Mouse (Mus musculus): ENCODE measurements around the gene Mtif2. TPM values are rescaled to one million over a fixed set of nuclear protein-coding genes. Genes with fewer than 3 reads are reported as not detected.

Gene Mtif2
- polyA plus RNA-seq (2016; fragmentation: Nextera tagmentation; extraction: Ambion mirVana): 51.3 and 53.6 TPM in 2 replicates

GRCm38 (mm10) chr11:29525988-29526794 lies at the start of gene Mtif2:
Gene Mtif2 (plus strand): TSS chr11:29526408.
- H3K4me3 ChIP-seq: peak within 1 kb of the TSS; percentile 76
- H3K36me3 ChIP-seq (replicated peaks): peaks cover 14% of the 10 kb centered on the region
- no peaks in the 10 kb centered on the region for H3K9me3 ChIP-seq
- H3K4me1 ChIP-seq: peaks cover 17% of the 10 kb centered on the region
- H3K27me3 ChIP-seq (ENCODE audit: poor library complexity, severe bottlenecking): no peaks in the 10 kb centered on the region
- 3% methylated on average over 47 of the region's 47 CpGs for WGBS
- peak; percentile 87 for DNase-seq (ENCODE audit: extremely low spot score, low spot score)
- peak within 1 kb of the TSS; percentile 95 for H3K27ac ChIP-seq

- no peaks in the 10 kb centered on the region for H3K9me3 ChIP-seq
- no peak for DNase-seq (ENCODE audit: extremely low spot score, low spot score)
- H3K4me3 ChIP-seq: no peak overlapping the region
- H3K27ac ChIP-seq: no peak overlapping the region
- H3K36me3 ChIP-seq (replicated peaks): peaks cover 76% of the 10 kb centered on the region
- no peaks in the 10 kb centered on the region for H3K4me1 ChIP-seq
- 90% methylated on average over 1 of the region's 1 CpGs for WGBS
- no peaks in the 10 kb centered on the region for H3K27me3 ChIP-seq (ENCODE audit: poor library complexity, severe bottlenecking)
Measured at GRCm38 (mm10) chr11:29493135-29493534, 33.1 kb upstream of the Mtif2 start.

- DNase-seq (ENCODE audit: extremely low spot score, low spot score): no peak
- H3K9me3 ChIP-seq: no peaks in the 10 kb centered on the region
- no peaks in the 10 kb centered on the region for H3K4me1 ChIP-seq
- no peaks in the 10 kb centered on the region for H3K27me3 ChIP-seq (ENCODE audit: poor library complexity, severe bottlenecking)
- peaks cover 71% of the 10 kb centered on the region for H3K36me3 ChIP-seq (replicated peaks)
- 87% methylated on average over 3 of the region's 3 CpGs for WGBS
- no peak overlapping the region for H3K4me3 ChIP-seq
- H3K27ac ChIP-seq: no peak overlapping the region
Measured at GRCm38 (mm10) chr11:29496962-29497361, 29.2 kb upstream of the Mtif2 start.

- H3K27me3 ChIP-seq (ENCODE audit: poor library complexity, severe bottlenecking): no peaks in the 10 kb centered on the region
- WGBS: 93% methylated on average over 10 of the region's 10 CpGs
- no peaks in the 10 kb centered on the region for H3K4me1 ChIP-seq
- H3K27ac ChIP-seq: no peak overlapping the region
- H3K9me3 ChIP-seq: no peaks in the 10 kb centered on the region
- H3K36me3 ChIP-seq (replicated peaks): peaks cover 51% of the 10 kb centered on the region
- H3K4me3 ChIP-seq: no peak overlapping the region
- DNase-seq (ENCODE audit: extremely low spot score, low spot score): no peak
Measured at GRCm38 (mm10) chr11:29503948-29504893, 22.0 kb upstream of the Mtif2 start.

GRCm38 (mm10) chr11:29504899-29505625 lies 21.1 kb upstream of the Mtif2 start:
- H3K4me3 ChIP-seq: no peak overlapping the region
- no peak overlapping the region for H3K27ac ChIP-seq
- no peak for DNase-seq (ENCODE audit: extremely low spot score, low spot score)
- no peaks in the 10 kb centered on the region for H3K4me1 ChIP-seq
- peaks cover 48% of the 10 kb centered on the region for H3K36me3 ChIP-seq (replicated peaks)
- 97% methylated on average over 2 of the region's 2 CpGs for WGBS
- no peaks in the 10 kb centered on the region for H3K9me3 ChIP-seq
- no peaks in the 10 kb centered on the region for H3K27me3 ChIP-seq (ENCODE audit: poor library complexity, severe bottlenecking)

GRCm38 (mm10) chr11:29509421-29509820 lies 16.8 kb upstream of the Mtif2 start:
- Histone ChIP-seq H3K9me3 (no peaks in the 10 kb centered on the region), H3K27ac (no peak overlapping the region), H3K4me3 (no peak overlapping the region), H3K36me3 (replicated peaks) (peaks cover 46% of the 10 kb centered on the region), H3K27me3 (ENCODE audit: poor library complexity, severe bottlenecking) (no peaks in the 10 kb centered on the region), H3K4me1 (peaks cover 9% of the 10 kb centered on the region)
- 98% methylated on average over 1 of the region's 1 CpGs for WGBS
- no peak for DNase-seq (ENCODE audit: extremely low spot score, low spot score)

- no peaks in the 10 kb centered on the region for H3K27me3 ChIP-seq (ENCODE audit: poor library complexity, severe bottlenecking)
- H3K27ac ChIP-seq: no peak overlapping the region
- no peak for DNase-seq (ENCODE audit: extremely low spot score, low spot score)
- peaks cover 27% of the 10 kb centered on the region for H3K36me3 ChIP-seq (replicated peaks)
- no peak overlapping the region for H3K4me3 ChIP-seq
- 96% methylated on average over 4 of the region's 4 CpGs for WGBS
- peaks cover 10% of the 10 kb centered on the region for H3K4me1 ChIP-seq
- H3K9me3 ChIP-seq: no peaks in the 10 kb centered on the region
Measured at GRCm38 (mm10) chr11:29512818-29513535, 13.2 kb upstream of the Mtif2 start.

GRCm38 (mm10) chr11:29514325-29514681 lies 11.9 kb upstream of the Mtif2 start:
- H3K4me3 ChIP-seq: peak overlapping the region; percentile 74
- DNase-seq (ENCODE audit: extremely low spot score, low spot score): no peak
- peaks cover 10% of the 10 kb centered on the region for H3K4me1 ChIP-seq
- 29% methylated on average over 10 of the region's 10 CpGs for WGBS
- H3K9me3 ChIP-seq: no peaks in the 10 kb centered on the region
- peak overlapping the region; percentile 90 for H3K27ac ChIP-seq
- H3K36me3 ChIP-seq (replicated peaks): peaks cover 27% of the 10 kb centered on the region
- H3K27me3 ChIP-seq (ENCODE audit: poor library complexity, severe bottlenecking): no peaks in the 10 kb centered on the region

GRCm38 (mm10) chr11:29514682-29515412 lies 11.4 kb upstream of the Mtif2 start, which contains the start of gene Prorsd1:
Gene Prorsd1 (minus strand): TSS chr11:29515033.
- WGBS: 3% methylated on average over 40 of the region's 40 CpGs
- Histone ChIP-seq H3K27ac (peak within 1 kb of the TSS; percentile 90), H3K27me3 (ENCODE audit: poor library complexity, severe bottlenecking) (no peaks in the 10 kb centered on the region), H3K9me3 (no peaks in the 10 kb centered on the region), H3K36me3 (replicated peaks) (peaks cover 25% of the 10 kb centered on the region), H3K4me1 (peaks cover 10% of the 10 kb centered on the region), H3K4me3 (peak within 1 kb of the TSS; percentile 74)
- DNase-seq (ENCODE audit: extremely low spot score, low spot score): peak; percentile 91

GRCm38 (mm10) chr11:29538201-29538600 lies 12.0 kb downstream of the Mtif2 start:
- no peaks in the 10 kb centered on the region for H3K9me3 ChIP-seq
- WGBS: 89% methylated on average over 1 of the region's 1 CpGs
- no peaks in the 10 kb centered on the region for H3K4me1 ChIP-seq
- H3K4me3 ChIP-seq: no peak overlapping the region
- no peaks in the 10 kb centered on the region for H3K27me3 ChIP-seq (ENCODE audit: poor library complexity, severe bottlenecking)
- no peak for DNase-seq (ENCODE audit: extremely low spot score, low spot score)
- peaks cover 81% of the 10 kb centered on the region for H3K36me3 ChIP-seq (replicated peaks)
- H3K27ac ChIP-seq: no peak overlapping the region

GRCm38 (mm10) chr11:29544225-29544945 lies 18.2 kb downstream of the Mtif2 start:
- Histone ChIP-seq H3K27me3 (ENCODE audit: poor library complexity, severe bottlenecking) (no peaks in the 10 kb centered on the region), H3K4me1 (peaks cover 16% of the 10 kb centered on the region), H3K4me3 (no peak overlapping the region), H3K27ac (no peak overlapping the region), H3K9me3 (no peaks in the 10 kb centered on the region), H3K36me3 (replicated peaks) (peaks cover 70% of the 10 kb centered on the region)
- no peak for DNase-seq (ENCODE audit: extremely low spot score, low spot score)
- 83% methylated on average over 3 of the region's 3 CpGs for WGBS
